Mouse (Mus musculus) lung, embryonic 14.5 days (tissue): ENCODE data around the gene Zfp64. TPM values are rescaled to one million over a fixed set of nuclear protein-coding genes. Genes with fewer than 3 reads are reported as not detected.
A peak's percentile ranks its signal among the peaks of the same experiment; 100 is the strongest.

ENCODE experiments used
- ATAC-seq: fragments of 200-750 bp; cut with Nextera tagmentation; 2 replicates; pipeline ENCODE4 v1.8.0; 2017; ENCODE audit warnings: mild to moderate bottlenecking, moderate TSS enrichment, moderate library complexity; ENCODE audit not compliant: insufficient read depth
- DNase-seq: peaks from one replicate; pipeline ENCODE4 v3.0.0-alpha.2; 2015
- H3K27ac ChIP-seq: fragments of 300-500 bp; sonication (generic); 2 replicates; pipeline ENCODE4 v1.5.1; 2014; ENCODE audit warnings: low read depth, mild to moderate bottlenecking, moderate library complexity
- H3K27me3 ChIP-seq: fragments of 300-500 bp; sonication (generic); 2 replicates; pipeline ENCODE4 v1.6.1; 2014; ENCODE audit warnings: low read length, control low read depth; ENCODE audit not compliant: insufficient read depth
- H3K36me3 ChIP-seq: fragments of 300-500 bp; sonication (generic); 2 replicates; pipeline ENCODE4 v1.6.1; 2014; ENCODE audit warnings: control low read depth; ENCODE audit not compliant: insufficient read depth
- H3K4me1 ChIP-seq: fragments of 300-500 bp; sonication (generic); 2 replicates; pipeline ENCODE4 v1.6.1; 2014; ENCODE audit warnings: antibody characterized with exemption, control low read depth; ENCODE audit not compliant: insufficient read depth
- H3K4me2 ChIP-seq: fragments of 300-500 bp; sonication (generic); 2 replicates; pipeline ENCODE4 v1.6.1; 2014; ENCODE audit warnings: mild to moderate bottlenecking
- H3K4me3 ChIP-seq: fragments of 300-500 bp; sonication (generic); 2 replicates; pipeline ENCODE4 v1.5.1; 2014; ENCODE audit warnings: low read depth, low read length
- H3K9ac ChIP-seq: fragments of 300-500 bp; sonication (generic); 2 replicates; pipeline ENCODE4 v1.6.1; 2014
- H3K9me3 ChIP-seq: fragments of 300-500 bp; sonication (generic); 2 replicates; pipeline ENCODE4 v1.6.1; 2016; ENCODE audit warnings: low read depth, low read length, control low read depth
- CTCF ChIP-seq: IDR thresholded peaks from 2 replicates; pipeline ENCODE4 v1.5.1; 2016; ENCODE audit warnings: antibody characterized with exemption, low read depth
- WGBS: fragments of 180-500 bp; shearing (Covaris S2); extraction: QIAGEN DNeasy Blood & Tissue Kit; methylation state at CpG from one replicate; pipeline ENCODE4 v1.1.7; 2014; 5-methylcytosine and 5-hydroxymethylcytosine counted together
- polyA plus RNA-seq: library from polyadenylated mRNA; unstranded; fragments of >200 nt; fragmentation: Nextera tagmentation; extraction: Ambion mirVana; gene quantifications from 2 replicates; pipeline ENCODE4 v1.2.1, GENCODE M21; 2014

The Zfp64 gene
- polyA plus RNA-seq, 1 experiment from 2014 or later: 31.9 TPM

GRCm38 (mm10) chr2:168981951-168982350 lies 26.6 kb upstream of the Zfp64 start:
- no peak overlapping the region for H3K4me2 ChIP-seq
- TF ChIP-seq CTCF: no peak
- no peaks in the 10 kb centered on the region for H3K27me3 ChIP-seq
- H3K4me3 ChIP-seq: no peak overlapping the region
- H3K4me1 ChIP-seq: no peaks in the 10 kb centered on the region
- DNase-seq (no peak), ATAC-seq (no peak)
- H3K9me3 ChIP-seq: no peaks in the 10 kb centered on the region; the same call in 1 of the 2 replicates
- 91% methylated on average over 7 of the region's 7 CpGs for WGBS
- no peak overlapping the region for H3K27ac ChIP-seq
- H3K36me3 ChIP-seq: no peaks in the 10 kb centered on the region
- H3K9ac ChIP-seq: no peak overlapping the region

DNA sequence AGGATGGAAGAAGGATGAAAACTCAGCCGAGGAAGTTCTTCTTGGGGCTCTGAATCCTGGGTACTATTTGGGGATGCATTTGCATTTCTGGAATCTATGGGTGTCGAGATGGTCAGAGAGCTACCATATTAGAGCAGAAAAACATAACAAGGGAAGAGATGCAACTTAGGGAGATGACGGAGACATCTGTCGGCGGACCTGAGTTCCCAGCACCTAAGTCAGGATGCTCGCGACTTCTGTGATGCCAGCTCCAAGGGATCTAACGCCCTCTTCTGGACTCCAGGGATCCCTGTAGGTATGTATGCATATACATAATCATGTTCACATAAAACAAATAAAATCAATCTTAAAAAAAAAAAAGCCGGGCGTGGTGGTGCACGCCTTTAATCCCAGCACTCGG lies 26.1 kb upstream of the Zfp64 start:
- no peak overlapping the region for H3K4me3 ChIP-seq
- no peak overlapping the region for H3K9ac ChIP-seq
- WGBS: 66% methylated on average over 12 of the region's 12 CpGs
- H3K9me3 ChIP-seq: no peaks in the 10 kb centered on the region; the same call in 1 of the 2 replicates
- no peak overlapping the region for H3K4me2 ChIP-seq
- ATAC-seq (no peak), DNase-seq (no peak)
- H3K27ac ChIP-seq: no peak overlapping the region
- no peaks in the 10 kb centered on the region for H3K36me3 ChIP-seq
- no peaks in the 10 kb centered on the region for H3K27me3 ChIP-seq
- TF ChIP-seq CTCF: no peak
- no peaks in the 10 kb centered on the region for H3K4me1 ChIP-seq

DNA sequence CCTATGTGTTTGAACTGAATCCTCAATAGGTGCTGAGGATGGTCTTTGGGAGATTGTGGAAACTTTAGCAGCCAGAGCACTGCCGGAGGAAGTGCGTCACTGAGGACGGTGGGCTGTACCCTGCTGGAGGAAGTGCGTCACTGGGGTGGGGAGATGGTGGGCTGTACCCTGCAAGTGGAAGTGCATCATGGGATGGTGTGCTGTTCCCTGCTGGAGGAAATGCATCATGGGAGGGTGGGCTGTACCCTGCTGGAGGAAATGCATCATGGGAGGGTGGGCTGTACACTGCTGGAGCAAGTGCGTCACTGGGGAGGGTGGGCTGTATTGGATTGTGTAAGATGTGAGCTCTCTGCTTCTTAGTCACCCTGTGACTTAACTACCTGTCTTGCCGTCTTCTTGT lies 25.5 kb upstream of the Zfp64 start:
- peak; percentile 10; the same call in 1 of the 2 replicates for TF ChIP-seq CTCF
- no peak overlapping the region for H3K4me3 ChIP-seq

DNA sequence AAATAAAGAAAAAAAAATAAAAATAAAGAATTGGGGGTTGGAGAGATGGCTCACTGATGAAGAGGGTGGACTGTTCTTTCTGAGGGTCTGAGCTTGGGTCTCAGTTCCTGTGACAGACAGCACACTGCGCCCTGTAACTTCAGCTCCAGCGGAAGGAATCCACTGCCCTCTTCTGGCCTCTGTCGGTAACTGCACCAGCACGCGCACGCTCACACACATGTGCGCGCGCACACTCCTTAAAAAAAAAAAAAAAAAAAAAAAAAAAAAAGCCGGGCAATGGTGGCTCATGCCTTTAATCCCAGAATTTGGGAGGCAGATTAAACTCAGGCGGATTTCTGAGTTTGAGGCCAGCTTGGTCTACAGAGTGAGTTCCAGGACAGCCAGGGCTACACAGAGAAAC lies 24.4 kb upstream of the Zfp64 start:
- Histone ChIP-seq H3K27ac (no peak overlapping the region), H3K36me3 (no peaks in the 10 kb centered on the region), H3K4me3 (no peak overlapping the region), H3K9ac (no peak overlapping the region), H3K9me3 (no peaks in the 10 kb centered on the region; the same call in 1 of the 2 replicates), H3K4me1 (no peaks in the 10 kb centered on the region), H3K4me2 (no peak overlapping the region), H3K27me3 (no peaks in the 10 kb centered on the region)
- TF ChIP-seq CTCF: peak; percentile 44; the same call in 1 of the 2 replicates
- DNase-seq (peak; percentile 62), ATAC-seq (no peak)
- WGBS: 57% methylated on average over 11 of the region's 11 CpGs

More for the DNA sequence above, 25.5 kb upstream of the Zfp64 start:
- Histone ChIP-seq H3K9ac (no peak overlapping the region), H3K27ac (no peak overlapping the region), H3K4me1 (no peaks in the 10 kb centered on the region), H3K36me3 (no peaks in the 10 kb centered on the region), H3K9me3 (no peaks in the 10 kb centered on the region; the same call in 1 of the 2 replicates), H3K27me3 (no peaks in the 10 kb centered on the region), H3K4me2 (no peak overlapping the region)
- 57% methylated on average over 6 of the region's 6 CpGs for WGBS
- peak; percentile 43 for DNase-seq
- ATAC-seq: peak; percentile 47

DNA sequence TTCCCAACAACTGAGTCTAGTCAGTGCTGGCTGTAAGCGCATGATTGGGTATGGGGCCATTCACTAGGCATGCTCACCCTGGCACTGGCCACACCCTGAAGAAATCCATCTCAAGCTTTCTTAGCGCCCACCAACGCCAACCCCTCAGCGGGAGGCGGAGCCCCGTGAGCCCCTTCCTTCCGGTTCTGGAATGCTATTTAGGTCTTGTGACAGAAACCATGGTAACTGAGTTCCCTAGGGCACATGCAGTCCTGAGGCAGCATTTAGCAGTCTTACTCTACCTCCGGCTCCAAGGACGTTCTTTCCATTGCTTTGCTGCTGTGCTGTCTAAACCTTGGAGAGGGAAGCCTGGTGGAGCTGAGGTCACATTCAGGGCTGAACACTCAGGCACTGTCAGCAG lies 22.6 kb upstream of the Zfp64 start:
- WGBS: 49% methylated on average over 9 of the region's 9 CpGs
- Histone ChIP-seq H3K4me3 (no peak overlapping the region), H3K27me3 (no peaks in the 10 kb centered on the region), H3K4me2 (no peak overlapping the region), H3K9ac (no peak overlapping the region), H3K9me3 (no peaks in the 10 kb centered on the region; the same call in 1 of the 2 replicates), H3K27ac (no peak overlapping the region), H3K36me3 (no peaks in the 10 kb centered on the region), H3K4me1 (no peaks in the 10 kb centered on the region)
- ATAC-seq (0 out of 2 replicates have a peak, but pooled peaks have one; percentile 21), DNase-seq (peak; percentile 42)
- no peak for TF ChIP-seq CTCF

DNA sequence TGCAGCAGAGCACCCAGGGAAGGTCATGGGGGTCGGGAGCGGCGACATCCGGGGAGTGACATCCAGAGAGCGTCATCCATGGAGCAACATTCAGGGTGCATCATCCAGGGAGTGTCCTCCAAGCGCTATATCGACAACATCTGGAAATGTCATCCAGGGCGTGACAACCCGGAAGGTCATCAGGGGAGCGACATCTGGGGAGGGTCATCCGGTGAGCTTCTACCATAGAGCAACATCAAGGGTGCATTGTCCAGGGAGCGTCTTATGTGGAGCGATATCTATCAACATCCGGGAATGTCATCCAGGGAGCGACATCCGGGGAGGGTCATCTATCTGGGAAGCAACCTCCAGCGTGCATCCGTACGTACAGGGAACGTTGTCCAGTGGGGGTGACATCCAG lies 14.7 kb upstream of the Zfp64 start:
- Histone ChIP-seq H3K9ac (no peak overlapping the region), H3K4me3 (no peak overlapping the region), H3K27me3 (no peaks in the 10 kb centered on the region), H3K36me3 (no peaks in the 10 kb centered on the region), H3K4me1 (no peaks in the 10 kb centered on the region), H3K4me2 (no peak overlapping the region), H3K9me3 (peaks cover 3% of the 10 kb centered on the region; the same call in 1 of the 2 replicates), H3K27ac (no peak overlapping the region)
- no peak for DNase-seq
- TF ChIP-seq CTCF: no peak
- WGBS: 93% methylated on average over 20 of the region's 20 CpGs
- no peak for ATAC-seq

DNA sequence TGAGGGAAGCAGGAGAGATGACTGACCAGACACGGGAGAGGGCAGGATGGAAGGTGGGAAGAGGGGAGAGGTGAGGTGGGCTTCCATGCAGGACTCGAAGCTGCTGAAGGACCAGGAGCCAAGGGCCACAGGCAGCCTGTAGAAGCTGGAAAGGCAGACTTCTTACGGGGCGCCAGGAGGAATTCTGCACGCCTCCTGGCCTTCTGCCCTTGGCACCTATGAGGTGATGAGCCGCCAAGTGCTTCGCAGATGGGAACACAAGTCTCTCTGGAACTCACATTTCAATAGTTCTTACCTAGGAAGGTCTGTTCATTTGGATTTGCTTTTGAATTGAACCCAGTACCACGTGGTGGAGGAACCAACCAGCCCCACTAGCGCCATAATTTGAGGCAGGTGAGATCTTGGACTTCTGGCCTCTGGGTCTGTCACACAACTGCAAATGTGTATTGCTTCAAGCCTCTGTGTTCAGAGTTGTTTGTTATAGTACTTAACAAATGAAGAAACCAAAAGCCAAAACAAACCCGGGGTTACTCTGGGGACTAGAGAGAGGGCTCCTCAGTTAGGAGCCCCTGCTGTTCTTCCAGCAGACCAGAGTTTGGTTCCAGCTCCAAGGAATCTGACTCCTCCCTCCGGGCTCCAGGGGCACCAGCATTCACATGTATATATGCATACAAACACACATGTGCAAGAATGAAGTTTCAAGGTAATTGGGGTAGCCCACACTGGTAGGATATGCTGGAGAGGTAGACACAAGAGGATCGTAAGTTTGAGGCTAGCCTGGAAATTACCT lies 12.9 kb upstream of the Zfp64 start:
- Histone ChIP-seq H3K36me3 (no peaks in the 10 kb centered on the region), H3K4me3 (no peak overlapping the region), H3K9ac (no peak overlapping the region), H3K27ac (no peak overlapping the region), H3K4me2 (no peak overlapping the region), H3K4me1 (no peaks in the 10 kb centered on the region), H3K9me3 (peaks cover 4% of the 10 kb centered on the region; the same call in 1 of the 2 replicates), H3K27me3 (no peaks in the 10 kb centered on the region)
- ATAC-seq (no peak), DNase-seq (no peak)
- TF ChIP-seq CTCF: no peak
- 80% methylated on average over 12 of the region's 12 CpGs for WGBS
